Mouse (Mus musculus) cerebellum, adult 18-20 months (tissue): ENCODE data around the gene Pax4.
A peak's percentile ranks its signal among the peaks of the same experiment; 100 is the strongest.

ENCODE experiments used
- DNase-seq, 2 experiments: peaks; one replicate each; pipeline ENCODE4 v3.0.0; 2021

The Pax4 gene

DNA sequence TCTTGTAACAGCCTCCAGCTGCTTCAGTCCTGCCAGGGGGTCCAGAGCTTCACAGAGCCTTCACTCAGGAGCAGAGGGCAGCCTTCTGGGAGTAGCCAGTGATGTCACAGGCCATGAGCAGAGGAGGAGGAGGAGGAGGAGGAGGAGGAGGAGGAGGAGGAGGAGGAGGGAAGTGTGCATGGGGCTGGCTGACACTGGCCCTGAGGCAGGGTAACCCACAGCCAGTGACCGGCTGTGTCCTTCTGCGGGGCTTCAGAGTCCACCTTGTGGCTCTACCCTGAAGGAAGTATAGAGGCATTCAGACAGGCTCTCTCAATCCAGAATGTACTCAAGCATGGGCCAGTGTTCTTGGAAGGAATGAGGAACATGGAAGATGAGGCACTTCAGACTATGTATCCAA lies at the start of gene Pax4:
Pax4 (minus strand) TSS at position 101 of the 400 bp plus-strand sequence.
- no peak for DNase-seq

- no peak for DNase-seq
These were observed 48.7 kb upstream of the Pax4 start for GRCm38 (mm10) chr6:28497837-28498236.

GRCm38 (mm10) chr6:28491198-28491597 lies 42.0 kb upstream of the Pax4 start:
- no peak for DNase-seq

DNA sequence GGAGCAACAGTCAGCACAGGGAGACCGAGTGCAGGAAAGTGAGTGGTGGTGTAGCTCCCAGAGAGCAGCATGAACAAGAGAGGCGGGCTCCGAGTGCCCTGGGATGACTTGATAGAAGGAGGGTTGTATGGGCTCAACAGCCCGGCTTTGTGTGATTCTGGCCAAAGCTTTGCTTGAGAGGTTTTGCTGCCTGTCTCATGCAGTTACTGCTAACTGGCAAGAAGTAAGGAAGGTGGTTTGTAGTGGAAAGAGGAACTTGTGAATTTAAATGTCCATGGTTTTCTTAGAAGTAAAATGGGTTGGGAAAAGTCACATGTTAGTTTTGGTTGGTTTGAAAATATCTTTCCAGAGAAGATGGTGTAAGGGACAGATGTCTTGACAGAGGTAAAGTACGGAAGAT lies 41.5 kb upstream of the Pax4 start:
- DNase-seq, result no peak

DNA sequence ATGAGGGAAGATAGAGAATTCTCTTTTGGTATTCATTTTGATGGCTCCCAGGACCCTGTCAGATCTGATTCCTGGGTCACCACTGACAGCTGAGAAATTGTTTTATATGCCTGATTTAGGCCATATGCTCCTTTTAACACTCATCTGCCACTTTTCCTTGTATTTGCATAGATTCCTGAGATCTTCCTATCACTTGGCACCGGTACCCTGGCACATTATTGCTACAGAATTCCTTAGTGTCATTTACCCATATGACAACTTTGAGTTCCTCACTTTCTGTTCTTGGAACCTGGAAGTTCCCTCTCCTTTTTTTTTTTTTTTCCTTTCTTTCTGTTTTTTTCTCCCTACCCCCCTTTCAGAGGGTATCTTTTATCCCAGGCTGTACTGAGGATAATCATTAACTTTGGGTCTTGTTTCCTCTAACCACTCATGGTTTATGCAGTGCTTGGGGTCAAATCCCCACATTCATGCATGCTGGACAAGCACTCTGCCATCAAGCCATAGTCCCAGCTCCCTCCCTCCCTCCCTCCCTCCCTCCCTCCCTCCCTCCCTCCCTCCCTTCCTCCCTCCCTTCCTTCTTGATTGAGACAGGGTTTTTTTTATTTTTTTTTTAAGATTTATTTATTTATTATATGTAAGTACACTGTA lies 39.2 kb upstream of the Pax4 start:
- DNase-seq, result no peak

- DNase-seq, result no peak
These were observed 37.8 kb upstream of the Pax4 start for GRCm38 (mm10) chr6:28486905-28487304.

GRCm38 (mm10) chr6:28486471-28486870 lies 37.3 kb upstream of the Pax4 start:
- no peak for DNase-seq

- no peak for DNase-seq
These were observed 36.9 kb upstream of the Pax4 start for GRCm38 (mm10) chr6:28486008-28486407.

DNA sequence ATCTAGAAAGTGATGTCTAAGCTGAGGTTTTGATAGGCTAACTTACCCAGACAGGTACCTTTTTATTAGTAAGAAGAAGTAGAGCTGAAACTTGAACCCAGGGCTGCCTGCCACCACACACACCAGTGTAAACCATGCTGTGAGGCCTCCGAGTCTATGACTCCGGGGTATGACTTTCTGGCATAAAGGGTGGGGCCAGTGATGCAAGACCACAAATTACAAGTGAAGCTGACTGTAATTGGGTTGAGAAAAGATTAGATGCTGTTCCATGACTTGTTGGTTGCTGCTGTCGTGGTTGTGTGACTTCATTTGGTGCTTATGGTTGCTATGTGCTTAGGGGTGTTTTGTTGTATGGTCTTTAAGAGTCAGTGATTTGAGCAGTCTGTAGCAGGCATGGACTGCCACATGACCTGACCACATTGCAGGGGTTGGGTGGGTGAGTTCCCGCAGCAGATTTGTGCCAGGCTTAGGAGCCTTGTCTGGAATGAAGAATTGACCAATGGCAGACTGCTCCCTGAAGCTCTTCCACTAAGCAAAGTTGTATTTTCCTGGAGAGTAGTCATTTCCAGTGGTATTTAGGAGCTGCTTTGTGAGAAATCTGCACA lies 33.7 kb upstream of the Pax4 start:
- no peak for DNase-seq

- no peak for DNase-seq
These were observed 31.8 kb upstream of the Pax4 start for GRCm38 (mm10) chr6:28480752-28481492.

- DNase-seq, result peak; percentile 97 to 100
These were observed 31.0 kb upstream of the Pax4 start for GRCm38 (mm10) chr6:28479865-28480751.

DNA sequence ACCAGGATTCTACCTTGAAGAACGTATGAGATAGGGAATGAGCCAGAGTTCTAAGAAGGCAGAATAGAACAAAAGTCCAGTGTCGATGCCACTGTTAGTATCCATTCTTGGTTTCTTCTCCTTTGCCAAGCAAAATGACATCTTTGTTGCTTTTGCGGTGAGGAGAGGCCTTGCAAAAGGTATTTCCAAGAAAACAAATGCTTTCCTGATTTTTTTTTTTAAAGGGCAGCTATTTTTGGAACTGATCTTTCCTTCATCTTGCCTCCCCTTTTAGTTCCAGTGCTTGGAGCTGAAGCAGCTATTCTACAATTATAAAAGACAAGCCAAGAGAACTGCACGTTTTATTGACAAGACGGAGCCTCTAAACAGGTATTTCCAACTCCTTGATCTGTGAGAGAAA lies 25.7 kb upstream of the Pax4 start, which contains the start of gene Snd1:
Snd1 (plus strand) TSS at position 301 of the 400 bp plus-strand sequence.
- DNase-seq, result no peak

DNA sequence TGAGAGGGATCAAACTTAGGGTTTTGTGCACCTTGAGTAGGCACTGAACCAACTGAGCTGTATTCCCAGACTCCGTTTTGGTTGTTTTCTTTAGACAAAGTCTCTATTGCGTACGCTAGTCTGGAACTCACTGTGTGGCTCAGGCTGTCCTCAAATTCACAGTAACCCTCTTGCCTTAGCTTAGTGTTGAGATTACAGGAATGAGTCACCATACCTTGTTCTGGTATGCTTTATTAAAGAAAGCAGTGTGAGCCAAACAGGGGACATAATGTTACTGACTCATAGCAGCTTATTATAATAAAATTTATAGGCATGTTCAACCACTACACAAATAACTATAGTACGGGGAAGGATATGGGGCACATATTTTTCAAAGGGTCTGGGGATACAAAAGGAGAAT lies 25.1 kb upstream of the Pax4 start:
- no peak for DNase-seq

DNA sequence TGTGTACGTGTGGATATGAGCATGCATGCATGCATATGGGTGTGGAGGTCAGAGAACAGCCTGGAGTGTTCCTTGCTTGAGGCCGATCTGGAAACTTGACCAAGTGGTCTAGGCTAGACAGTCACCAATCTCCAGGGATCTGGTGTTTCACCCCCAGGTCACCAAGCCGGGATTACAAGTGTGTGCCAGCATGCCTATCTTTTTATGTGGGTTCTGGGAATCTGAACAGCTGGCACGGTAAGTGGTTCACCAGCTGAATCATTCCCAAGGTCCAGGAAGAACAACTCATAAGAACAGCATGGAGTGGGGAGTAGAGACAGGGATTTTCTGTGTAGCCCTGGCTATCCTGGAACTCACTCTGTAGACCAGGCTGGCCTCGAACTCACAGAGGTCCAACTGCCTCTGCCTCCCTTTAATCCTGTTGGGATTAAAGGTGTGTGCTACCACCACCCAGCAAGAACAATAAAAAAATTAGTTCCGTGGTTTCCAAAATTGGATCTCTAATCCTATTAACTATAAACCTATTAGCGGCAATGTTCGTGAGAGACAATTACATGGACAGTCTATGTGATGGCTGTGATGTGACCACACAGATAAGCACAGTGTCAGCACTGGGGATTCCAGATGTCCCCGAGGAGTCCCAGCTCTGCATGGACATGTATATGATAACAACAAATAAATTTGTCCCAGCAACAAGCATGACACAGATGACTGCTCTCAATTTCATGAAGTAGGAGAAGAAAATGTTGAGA lies 22.3 kb upstream of the Pax4 start:
- no peak for DNase-seq

GRCm38 (mm10) chr6:28470621-28471020 lies 21.5 kb upstream of the Pax4 start:
- no peak for DNase-seq

DNA sequence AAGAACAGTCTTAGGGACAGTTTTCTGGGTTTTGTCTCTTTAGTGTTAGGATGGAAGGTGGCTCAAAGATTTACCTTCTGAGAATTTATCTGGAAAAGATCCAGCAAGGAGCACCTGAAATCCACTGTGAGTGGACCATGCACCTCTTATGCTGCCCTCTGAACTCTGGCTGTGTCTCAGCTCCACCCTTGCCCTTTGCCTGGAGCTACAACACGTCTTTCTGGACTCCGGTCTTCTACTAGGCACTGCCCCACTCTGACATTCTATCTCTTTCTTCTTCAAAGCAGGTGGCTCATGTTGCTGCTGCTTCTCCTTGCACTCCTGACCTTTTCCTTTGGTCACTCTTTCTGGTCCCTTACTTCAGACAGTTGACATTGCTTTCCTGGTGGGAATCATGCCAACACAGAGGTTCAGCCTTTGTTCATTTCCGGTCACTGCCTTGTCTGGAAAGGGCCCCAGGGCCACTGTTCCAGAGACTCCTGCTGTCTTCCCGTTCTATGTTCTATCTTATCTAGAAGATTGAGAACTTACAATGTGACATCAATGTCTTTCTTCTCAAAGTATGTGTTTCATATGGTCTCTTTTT lies 21.0 kb upstream of the Pax4 start:
- no peak for DNase-seq

- no peak for DNase-seq
These were observed 15.5 kb upstream of the Pax4 start for GRCm38 (mm10) chr6:28464630-28465029.

DNA sequence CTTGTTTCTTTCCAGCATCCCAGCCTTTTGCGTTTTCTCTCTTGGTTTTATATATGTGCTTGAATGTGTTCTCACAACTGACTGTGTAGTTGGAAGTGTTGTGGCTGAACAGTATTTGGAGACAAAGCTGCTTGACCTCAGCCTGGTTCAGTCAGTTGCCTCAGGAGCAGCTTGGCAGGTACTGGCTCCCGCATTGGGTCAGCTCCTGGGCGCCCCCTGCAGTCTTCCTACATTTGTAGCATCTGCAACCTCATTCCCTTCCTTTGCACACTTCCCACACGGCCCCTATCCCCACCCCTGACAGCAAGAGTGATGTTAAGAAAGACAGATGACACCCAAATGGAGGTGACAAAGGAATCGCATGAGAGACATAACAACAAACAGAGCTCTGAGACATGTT lies 11.4 kb upstream of the Pax4 start:
- peak; percentile 84 to 89 for DNase-seq

DNA sequence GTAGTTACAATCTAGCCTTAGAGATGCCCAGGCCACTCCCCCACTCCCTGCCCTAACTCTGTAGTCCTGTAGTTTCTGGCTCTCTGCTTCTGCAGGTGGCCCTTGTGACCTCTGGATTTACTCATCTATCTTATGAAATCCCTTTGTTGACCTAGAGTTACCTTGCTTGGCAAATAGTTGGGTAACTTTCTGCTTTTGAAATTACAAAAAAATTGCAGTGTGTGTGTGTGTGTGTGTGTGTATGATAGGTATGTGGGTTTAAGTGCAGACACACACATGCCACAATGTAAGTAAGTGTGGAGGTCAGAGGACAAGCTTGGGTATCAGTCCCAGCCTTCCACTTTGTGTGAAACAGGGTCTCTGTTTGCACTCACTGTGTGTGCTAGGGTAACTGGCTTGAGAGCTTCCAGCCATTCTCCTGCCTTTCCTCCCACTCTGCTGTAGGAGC lies 10.1 kb upstream of the Pax4 start:
- DNase-seq, result no peak

DNA sequence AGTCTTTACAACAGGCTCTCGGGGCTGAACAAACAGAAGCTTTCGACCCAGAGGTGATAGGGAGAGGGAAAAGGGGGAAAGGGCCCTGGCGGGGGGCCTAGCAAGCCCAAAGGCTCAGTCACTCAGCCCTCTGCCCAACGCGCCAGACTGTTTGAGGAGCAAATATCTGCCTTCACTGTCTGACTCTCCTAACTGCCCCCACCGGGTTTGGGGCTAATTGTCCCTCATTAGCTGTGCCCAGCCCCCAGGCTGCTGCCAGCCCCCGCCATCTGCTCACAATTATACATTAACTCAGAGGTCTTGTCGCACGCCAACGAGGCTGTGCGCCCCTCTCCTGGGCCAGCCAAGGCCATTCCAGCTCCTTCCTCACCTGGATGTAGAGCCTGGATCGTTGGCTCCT lies 1.8 kb upstream of the Pax4 start:
- no peak for DNase-seq

DNA sequence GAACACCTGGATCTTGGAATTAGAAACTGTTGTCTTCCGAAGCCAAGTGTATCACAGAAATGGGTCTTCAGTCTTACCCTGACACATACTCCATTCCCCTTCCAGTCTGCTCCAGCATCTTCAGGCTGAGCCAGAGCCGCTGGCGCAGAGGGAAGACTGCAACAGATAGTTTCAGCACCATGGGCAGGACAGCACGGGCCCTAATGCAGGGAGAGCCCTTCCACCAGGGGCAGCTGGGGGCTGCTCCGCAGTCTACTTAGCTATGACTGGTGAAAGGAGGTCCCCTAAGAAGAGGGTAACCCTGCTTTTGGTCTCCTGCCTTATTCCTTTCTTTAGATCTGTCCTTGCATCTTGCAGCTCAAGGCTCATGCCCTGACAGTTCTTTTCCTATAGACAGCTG lies 1.3 kb upstream of the Pax4 start:
- no peak for DNase-seq

DNA sequence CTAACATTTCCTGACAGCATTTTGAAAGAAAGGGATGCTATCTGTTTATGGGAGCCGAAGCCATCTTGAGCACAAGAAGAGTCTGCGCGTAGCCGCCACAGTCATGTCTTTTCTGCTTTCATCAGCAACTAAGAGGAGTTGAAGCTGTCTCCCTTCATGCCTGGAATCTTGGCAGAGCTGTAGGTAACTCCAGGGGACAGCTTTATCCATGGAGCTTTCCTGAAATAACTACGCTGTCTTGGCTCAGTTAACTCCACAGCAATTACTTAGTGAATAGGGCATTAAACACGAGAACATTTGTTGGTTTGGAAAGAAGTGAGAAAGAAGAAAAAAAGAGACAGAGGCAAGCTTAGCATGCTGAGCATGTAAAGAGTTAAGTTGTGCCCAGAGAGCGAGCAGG lies 1.2 kb downstream of the Pax4 start:
- no peak for DNase-seq
